Mouse (Mus musculus) brain, embryonic 18.5 days (tissue): ENCODE results near the gene Gm10972.
"Not testable (repeated sequence)": the region's sequence is repeated elsewhere in the genome, so short reads cannot be mapped to it uniquely, and the experiment has no call there.

Experiments
- DNase-seq: peaks from one replicate; pipeline ENCODE4 v3.0.0-alpha.2; 2012; ENCODE audit warnings: low read depth, low spot score

The Gm10972 gene

DNA sequence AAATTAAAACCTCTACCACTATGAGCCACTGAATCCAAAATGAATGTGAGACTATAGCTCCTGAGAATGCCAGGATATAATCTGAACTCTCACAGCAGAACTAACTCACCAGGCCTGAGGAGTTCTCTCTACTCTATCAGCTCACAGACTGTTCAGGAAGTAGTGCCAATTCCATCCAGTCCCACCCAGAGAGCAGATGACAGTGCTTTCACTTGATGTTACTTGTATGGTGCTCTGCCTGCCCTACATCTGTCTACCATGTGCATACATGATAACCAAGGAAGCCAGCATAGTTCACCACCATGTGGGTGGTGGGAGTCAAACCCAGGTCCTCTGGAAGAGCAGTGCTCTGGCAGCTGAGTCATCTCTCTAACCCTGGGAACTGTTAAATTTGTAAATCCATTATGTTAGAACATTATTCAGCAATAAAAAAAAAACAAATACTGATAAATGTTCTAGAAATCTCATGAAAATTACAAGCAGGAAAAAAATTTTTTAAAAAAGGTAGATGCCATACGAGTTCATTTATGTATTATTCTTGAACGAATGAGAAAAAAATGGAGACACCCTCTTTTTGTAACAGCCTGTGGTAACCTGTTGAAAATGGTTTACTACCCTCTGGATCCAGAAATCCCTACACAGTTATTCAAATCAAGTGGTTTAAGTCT, at the start of gene Gm10972:
Gene Gm10972 (plus strand): TSS at position 618 of the 668 bp plus-strand sequence.
- not testable (repeated sequence) for DNase-seq

- no peak for DNase-seq
These were observed 47.0 kb upstream of the Gm10972 start for GRCm38 (mm10) chr3:94595871-94596287.

DNA sequence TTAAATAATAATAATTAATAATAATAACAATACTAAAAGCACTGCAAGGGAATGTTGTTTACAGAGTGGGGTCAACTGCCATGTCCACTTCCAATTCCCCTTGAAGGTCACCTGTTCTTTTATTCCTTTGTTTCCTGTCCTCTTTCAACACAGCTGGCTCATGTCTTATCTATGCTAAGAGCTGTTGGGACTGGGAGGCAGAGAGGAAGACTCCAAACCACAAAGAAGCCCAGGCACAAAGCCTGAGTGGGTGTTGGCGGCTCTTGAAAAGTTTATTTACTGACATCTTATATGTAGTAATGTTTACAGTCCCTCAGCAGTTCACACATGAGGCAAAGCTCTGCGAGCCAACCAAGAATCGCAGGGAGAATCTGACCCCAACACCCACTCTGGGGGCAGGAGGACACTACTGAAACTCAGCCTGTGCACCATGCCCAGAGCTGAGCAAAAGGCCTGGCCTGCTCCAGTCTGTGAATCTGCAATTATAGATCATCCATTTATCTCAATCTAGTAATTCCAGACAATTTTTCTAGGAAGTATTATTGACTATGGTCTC, 45.6 kb upstream of the Gm10972 start:
- DNase-seq = no peak

DNA sequence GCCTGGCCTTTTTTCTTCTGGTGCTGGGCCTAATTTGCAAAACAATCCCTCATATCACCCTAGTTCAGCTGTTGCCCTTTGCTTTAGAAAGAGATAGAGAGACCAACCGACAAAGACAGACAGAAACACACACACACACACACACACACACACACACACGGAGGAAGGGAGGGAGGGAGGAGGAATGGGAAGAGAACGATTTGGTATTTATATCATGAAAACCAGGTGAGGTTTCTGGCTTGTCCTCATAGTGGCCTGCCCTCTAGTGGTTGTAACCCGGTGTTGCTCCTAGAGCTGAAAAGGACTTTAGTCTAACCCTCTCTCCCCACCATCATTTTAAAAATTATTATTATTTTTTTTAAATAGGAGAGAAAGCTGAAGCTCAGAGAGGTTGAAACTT, 41.0 kb upstream of the Gm10972 start:
- DNase-seq = no peak

- no peak for DNase-seq
These were observed 33.3 kb upstream of the Gm10972 start for GRCm38 (mm10) chr3:94609621-94610020.

GRCm38 (mm10) chr3:94610581-94610980, 32.3 kb upstream of the Gm10972 start:
- DNase-seq = no peak

DNA sequence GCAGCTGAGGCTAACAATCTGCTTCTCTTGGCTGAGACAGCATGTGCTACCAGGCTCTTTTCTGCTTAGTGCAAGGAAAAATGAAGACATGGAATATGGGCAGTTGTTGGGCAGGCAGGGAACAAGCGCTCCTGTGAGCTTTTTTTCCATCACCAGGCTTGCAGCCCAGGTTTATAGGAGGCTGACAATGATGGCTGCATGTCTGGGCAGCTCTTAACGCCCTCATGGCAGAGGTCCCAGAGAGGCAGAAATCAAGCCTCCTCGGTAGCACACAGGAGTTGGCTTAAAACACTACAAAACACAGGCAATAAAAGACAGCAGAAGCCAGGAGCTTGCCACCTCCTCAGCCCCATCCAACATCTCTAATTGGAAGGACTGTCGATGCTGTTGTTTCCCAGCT, 31.6 kb upstream of the Gm10972 start:
- DNase-seq = no peak

DNA sequence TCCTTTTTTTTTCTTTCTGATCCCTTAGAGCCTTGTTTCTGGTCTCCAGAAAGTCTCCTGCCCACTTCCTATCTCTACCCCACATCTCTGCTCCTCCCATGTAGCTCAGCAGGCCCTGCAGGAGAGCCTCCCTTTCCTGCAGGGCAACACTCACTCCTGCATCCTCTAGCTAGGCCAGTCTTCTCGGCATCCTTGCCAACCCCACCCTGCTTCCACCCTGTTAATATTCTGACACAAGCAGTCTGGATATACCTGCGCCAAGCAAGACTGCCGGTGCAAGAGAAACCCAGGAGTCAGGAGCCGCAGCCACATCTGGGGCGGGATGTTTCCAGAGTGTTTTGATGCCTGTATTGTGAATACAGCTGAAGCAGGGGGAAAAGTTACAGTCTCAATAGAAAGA, 31.1 kb upstream of the Gm10972 start:
- no peak for DNase-seq

DNA sequence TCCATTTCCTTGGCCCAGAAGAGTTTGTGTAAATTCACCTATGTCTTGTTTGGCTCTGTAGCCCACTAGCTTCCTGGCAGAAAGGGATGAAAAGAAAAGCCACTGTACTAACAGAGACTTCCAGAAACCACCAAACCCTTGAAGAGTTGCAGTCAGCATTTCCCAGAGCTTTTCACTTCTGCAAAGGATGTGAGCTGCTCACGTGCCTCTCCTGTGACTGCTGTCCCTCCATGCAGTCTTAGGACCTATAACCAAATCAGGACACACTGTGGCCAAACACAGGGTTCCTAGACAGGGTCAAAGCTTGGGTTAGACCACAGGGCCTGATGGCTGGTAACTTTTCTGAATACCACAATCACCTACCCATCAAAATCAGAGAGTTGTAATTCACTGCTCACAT, 30.6 kb upstream of the Gm10972 start:
- no peak for DNase-seq

- no peak for DNase-seq
These were observed 29.5 kb upstream of the Gm10972 start for GRCm38 (mm10) chr3:94613258-94613878.

DNA sequence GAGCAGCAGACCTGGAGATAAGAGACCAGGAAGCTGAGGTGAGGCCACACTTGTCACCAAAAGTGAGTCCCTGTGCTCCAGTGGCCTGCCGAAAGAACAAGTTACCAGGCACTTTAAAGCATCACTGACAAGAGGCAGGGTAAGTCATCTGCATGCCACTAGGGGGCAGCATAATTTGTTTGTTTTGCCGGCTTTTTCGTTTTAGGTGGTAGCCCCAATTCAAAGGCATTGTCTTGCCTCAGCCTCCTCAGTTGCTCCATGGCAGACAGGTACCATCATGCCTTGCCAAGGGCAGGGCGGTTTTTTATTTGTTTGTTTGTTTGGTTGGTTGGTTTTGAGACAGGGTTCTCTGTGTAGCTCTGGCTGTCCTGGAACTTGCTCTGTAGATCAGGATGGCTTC, 26.2 kb upstream of the Gm10972 start:
- DNase-seq = no peak

DNA sequence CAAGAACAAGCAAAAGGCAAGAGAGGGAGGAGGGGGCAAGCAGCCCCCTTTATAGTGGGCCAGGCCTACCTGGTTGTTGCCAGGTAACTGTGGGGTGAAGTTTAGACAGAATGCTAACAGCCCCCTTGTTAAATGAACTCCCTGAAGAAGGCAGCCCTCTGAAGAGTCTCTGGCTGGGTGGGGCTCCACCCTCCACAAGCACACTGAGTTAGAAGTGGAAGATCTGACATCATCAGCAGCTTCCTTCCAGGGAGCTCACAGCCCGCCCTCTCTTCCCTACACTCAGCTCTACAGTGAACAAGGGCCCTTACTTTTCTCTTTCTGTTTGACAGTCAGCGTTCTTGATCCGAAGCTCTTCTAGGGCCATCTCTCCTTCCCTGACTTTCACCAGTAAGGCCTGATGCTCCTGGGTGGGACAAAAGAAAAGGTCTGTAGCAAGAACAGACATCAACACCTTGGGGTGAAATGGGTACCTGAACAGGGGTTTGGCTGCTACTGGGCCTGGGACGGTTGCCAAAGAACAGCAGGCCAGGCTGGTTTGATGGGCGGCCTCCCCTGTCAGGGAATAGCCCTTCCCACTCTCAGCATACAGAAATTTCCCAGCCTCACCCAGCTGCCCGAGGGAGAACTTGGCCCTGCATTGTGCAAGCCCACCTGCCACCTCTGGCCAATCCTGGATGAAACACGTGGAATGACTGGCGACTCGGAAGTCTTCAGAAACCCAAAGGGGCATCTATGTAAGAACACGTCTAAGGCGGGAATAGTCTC, 21.0 kb upstream of the Gm10972 start:
- no peak for DNase-seq

- DNase-seq = no peak
These were observed 20.4 kb upstream of the Gm10972 start for GRCm38 (mm10) chr3:94622550-94622949.

DNA sequence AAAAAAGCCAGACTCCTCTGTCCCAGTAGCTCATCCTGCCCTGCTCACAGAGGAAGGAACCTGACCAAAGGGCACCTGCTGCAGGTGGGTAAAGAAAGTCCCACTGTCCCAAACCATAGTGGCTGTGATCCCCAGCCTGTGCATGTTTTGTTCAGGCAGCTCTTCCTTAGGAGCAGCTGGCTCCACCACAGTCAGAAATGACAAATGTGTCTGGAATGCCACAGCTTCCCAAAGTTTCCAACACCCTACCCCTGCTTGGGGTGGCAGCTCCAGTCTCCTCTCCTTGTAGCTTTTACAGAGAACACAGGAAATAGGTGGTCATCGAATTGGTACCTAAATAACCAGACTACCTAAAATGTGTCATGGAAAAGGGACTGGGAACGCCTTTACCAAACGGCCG, 18.6 kb upstream of the Gm10972 start:
- no peak for DNase-seq

- DNase-seq = no peak
These were observed 14.2 kb upstream of the Gm10972 start for GRCm38 (mm10) chr3:94628712-94629111.

DNA sequence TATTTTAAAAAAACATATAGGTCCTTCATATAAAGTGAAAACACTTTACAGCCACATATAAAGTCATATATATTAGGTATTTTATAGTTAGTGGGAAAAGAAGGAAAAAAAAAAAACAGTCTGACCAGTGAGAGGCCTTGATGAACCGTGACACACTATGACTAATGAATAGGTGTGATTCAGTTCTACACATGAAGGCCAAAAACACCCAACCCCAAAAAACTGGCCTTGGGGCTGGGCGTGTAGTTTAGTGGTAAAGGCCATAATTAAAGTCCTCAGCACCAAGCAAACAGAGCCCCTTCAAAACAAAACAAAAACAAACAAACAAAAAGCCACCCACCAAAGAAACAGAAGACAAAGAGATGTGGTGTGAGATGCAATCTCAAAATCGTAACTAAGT, 13.0 kb upstream of the Gm10972 start:
- no peak for DNase-seq

- no peak for DNase-seq
These were observed 6.1 kb downstream of the Gm10972 start for GRCm38 (mm10) chr3:94648755-94649590.

GRCm38 (mm10) chr3:94650409-94650808, 7.5 kb downstream of the Gm10972 start:
- no peak for DNase-seq

DNA sequence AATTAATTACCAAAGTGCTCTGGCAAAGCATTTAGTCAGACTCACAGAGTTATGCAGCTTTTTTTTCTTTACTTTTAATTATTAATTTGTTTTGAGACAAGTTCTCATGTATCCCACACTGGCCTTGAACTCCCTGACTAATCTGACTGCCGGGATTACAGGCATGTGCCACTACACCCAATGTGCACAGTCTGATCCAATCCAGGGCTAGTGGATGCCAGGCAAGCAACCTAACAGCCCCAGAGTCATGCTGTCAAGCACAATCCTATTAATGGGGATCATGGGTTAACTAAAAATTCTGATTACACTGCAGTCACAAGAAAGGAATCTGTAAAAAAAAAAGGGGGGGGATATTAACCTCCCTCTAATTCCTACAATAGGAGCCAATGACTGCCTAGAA, 11.1 kb downstream of the Gm10972 start:
- not testable (repeated sequence) for DNase-seq

GRCm38 (mm10) chr3:94657852-94658739, 15.2 kb downstream of the Gm10972 start:
- not testable (repeated sequence) for DNase-seq

DNA sequence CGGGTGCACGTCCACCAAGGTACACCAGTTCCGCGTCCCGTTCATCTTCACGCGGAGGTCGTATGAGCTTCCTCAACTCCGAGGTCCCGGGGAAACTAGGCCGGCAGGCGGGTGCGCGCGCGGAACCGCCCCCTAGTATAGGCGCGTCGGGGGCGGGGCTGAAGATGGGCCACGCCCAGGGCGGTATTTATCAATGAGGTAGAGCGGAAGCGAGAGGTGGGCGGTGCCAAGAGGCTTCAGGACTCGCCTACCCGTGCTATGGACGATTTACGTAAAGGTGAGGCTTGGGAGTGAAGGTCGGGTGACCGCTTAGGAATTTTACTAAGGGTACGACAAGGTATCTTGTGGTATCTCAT, 15.8 kb downstream of the Gm10972 start, which contains the start of gene Tuft1:
Gene Tuft1 (minus strand): TSS at position 133 of the 356 bp plus-strand sequence.
- DNase-seq = not testable (repeated sequence)
